Mouse (Mus musculus) forebrain, embryonic 15.5 days (tissue): ENCODE data around the gene Anapc7. TPM values are rescaled to one million over a fixed set of nuclear protein-coding genes. Genes with fewer than 3 reads are reported as not detected.
A peak's percentile ranks its signal among the peaks of the same experiment; 100 is the strongest.

ENCODE experiments used
- ATAC-seq: fragments of 200-750 bp; cut with Nextera tagmentation; replicated peaks from 2 replicates; pipeline ENCODE4 v1.8.0; 2017; ENCODE audit warnings: mild to moderate bottlenecking, moderate TSS enrichment, moderate library complexity
- H3K27ac ChIP-seq: fragments of 300-500 bp; sonication (generic); replicated peaks from 2 replicates; pipeline ENCODE4 v1.5.1; 2015; ENCODE audit warnings: mild to moderate bottlenecking, inconsistent platforms
- H3K27me3 ChIP-seq: fragments of 300-500 bp; sonication (generic); 2 replicates; pipeline ENCODE4 v1.6.1; 2015; ENCODE audit warnings: inconsistent platforms
- H3K36me3 ChIP-seq: fragments of 300-500 bp; sonication (generic); 2 replicates; pipeline ENCODE4 v1.6.1; 2015; ENCODE audit warnings: mild to moderate bottlenecking, inconsistent platforms
- H3K4me1 ChIP-seq: fragments of 300-500 bp; sonication (generic); 2 replicates; pipeline ENCODE4 v1.6.1; 2015; ENCODE audit warnings: inconsistent platforms
- H3K4me2 ChIP-seq: fragments of 300-500 bp; sonication (generic); replicated peaks from 2 replicates; pipeline ENCODE4 v1.6.1; 2015; ENCODE audit warnings: mild to moderate bottlenecking, inconsistent platforms
- H3K4me3 ChIP-seq: fragments of 300-500 bp; sonication (generic); 2 replicates; pipeline ENCODE4 v1.5.1; 2015; ENCODE audit warnings: mild to moderate bottlenecking, inconsistent platforms
- H3K9ac ChIP-seq: fragments of 300-500 bp; sonication (generic); replicated peaks from 2 replicates; pipeline ENCODE4 v1.6.1; 2015; ENCODE audit warnings: mild to moderate bottlenecking, inconsistent platforms
- H3K9me3 ChIP-seq: fragments of 300-500 bp; sonication (generic); 2 replicates; pipeline ENCODE4 v1.6.1; 2016; ENCODE audit warnings: inconsistent platforms
- WGBS: fragments of 180-500 bp; shearing (Covaris S2); methylation state at CpG from one replicate; pipeline ENCODE4 v1.1.7; 2015; ENCODE audit warnings: mixed read lengths; 5-methylcytosine and 5-hydroxymethylcytosine counted together
- polyA plus RNA-seq: library from polyadenylated mRNA; unstranded; fragments of >200 nt; fragmentation: Nextera tagmentation; extraction: Ambion mirVana; gene quantifications from 2 replicates; pipeline ENCODE4 v1.2.1, GENCODE M21; 2015

The Anapc7 gene
- 53.3 and 54.2 TPM in 2 replicates for polyA plus RNA-seq

- Histone ChIP-seq H3K4me2 (peak within 1 kb of the TSS; percentile 86), H3K27me3 (no peaks in the 10 kb centered on the region), H3K9me3 (no peaks in the 10 kb centered on the region), H3K27ac (peak within 1 kb of the TSS; percentile 93), H3K4me3 (peak within 1 kb of the TSS; percentile 83), H3K9ac (peak within 1 kb of the TSS; percentile 82), H3K36me3 (no peaks in the 10 kb centered on the region), H3K4me1 (peaks cover 19% of the 10 kb centered on the region)
- ATAC-seq: peak; percentile 3
- WGBS: 23% methylated on average over 17 of the region's 17 CpGs
These were observed at the start of gene Anapc7 for GRCm38 (mm10) chr5:122421271-122422068. Gene Anapc7 (plus strand): TSS chr5:122421693.

DNA sequence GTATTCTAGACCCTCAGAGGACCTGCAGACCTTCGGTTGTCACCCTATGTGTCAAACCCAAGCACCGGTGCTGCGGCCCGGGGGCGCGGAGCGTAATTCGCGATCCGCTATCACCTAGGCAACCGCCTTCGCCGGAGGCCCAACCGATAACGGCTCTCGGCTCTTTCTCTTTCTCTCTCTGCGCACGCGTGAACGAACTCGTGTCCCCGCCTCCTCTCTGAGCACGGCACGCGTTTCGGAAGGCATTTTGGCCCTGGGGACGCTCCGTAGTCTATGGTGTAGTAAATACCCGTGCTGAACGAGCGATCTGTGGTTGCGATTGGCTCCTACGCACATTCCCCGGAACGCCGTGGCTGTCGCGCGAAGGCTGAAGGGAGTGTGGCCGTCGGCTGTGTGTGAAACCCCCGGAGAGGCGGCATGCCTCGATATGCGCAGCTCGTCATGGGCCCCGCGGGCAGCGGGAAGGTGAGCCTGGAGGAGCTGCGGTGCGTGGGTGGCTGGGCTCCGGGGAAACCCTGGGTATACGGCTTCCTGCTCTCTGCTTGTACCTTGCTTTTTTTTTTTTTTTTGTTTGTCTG lies 49.2 kb upstream of the Anapc7 start, which contains the start of gene Fam216a:
TSS of gene Fam216a (minus strand) at position 173 of the 578 bp plus-strand sequence.
- Histone ChIP-seq H3K4me2 (peak within 1 kb of the TSS; percentile 64), H3K9ac (peak within 1 kb of the TSS; percentile 90), H3K27ac (peak within 1 kb of the TSS; percentile 97), H3K36me3 (peaks cover 26% of the 10 kb centered on the region), H3K27me3 (no peaks in the 10 kb centered on the region), H3K9me3 (no peaks in the 10 kb centered on the region), H3K4me1 (peaks cover 22% of the 10 kb centered on the region), H3K4me3 (peak within 1 kb of the TSS; percentile 84)
- ATAC-seq: peak; percentile 96
- under 1% methylated on average over 53 of the region's 53 CpGs for WGBS

DNA sequence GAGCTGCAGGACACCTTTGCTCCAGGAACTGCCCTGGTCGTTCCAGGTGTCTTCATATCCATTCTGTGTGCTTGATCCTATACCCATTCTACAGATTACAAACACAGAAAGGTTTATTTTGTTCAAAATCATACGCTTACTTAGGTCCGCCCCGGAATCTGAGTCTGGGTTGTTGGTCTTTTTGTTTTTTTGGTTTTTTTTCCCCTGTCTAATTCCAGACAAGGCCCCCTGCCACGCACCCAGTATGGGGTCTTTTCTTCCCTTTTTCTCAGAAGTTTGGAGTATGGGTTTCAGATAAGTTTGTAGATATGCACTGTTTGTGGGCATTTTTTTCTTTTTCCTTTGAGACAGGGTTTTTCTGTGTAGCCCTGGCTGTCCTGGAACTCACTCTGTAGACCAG lies 48.6 kb upstream of the Anapc7 start:
- Histone ChIP-seq H3K9ac (peak overlapping the region; percentile 69), H3K27me3 (no peaks in the 10 kb centered on the region), H3K4me1 (peaks cover 22% of the 10 kb centered on the region), H3K27ac (peak overlapping the region; percentile 97), H3K36me3 (peaks cover 21% of the 10 kb centered on the region), H3K9me3 (no peaks in the 10 kb centered on the region), H3K4me3 (peak overlapping the region; percentile 84), H3K4me2 (peak overlapping the region; percentile 64)
- whole genome bisulfite sequencing: 10% methylated on average over 5 of the region's 5 CpGs
- ATAC-seq: no peak

GRCm38 (mm10) chr5:122377101-122377833 lies 44.2 kb upstream of the Anapc7 start:
- H3K4me2 ChIP-seq: no peak overlapping the region
- H3K27ac ChIP-seq: no peak overlapping the region
- no peak overlapping the region for H3K9ac ChIP-seq
- no peaks in the 10 kb centered on the region for H3K27me3 ChIP-seq
- 89% methylated on average over 4 of the region's 4 CpGs for WGBS
- peaks cover 11% of the 10 kb centered on the region for H3K4me1 ChIP-seq
- H3K9me3 ChIP-seq: no peaks in the 10 kb centered on the region
- no peak overlapping the region for H3K4me3 ChIP-seq
- no peak for ATAC-seq
- H3K36me3 ChIP-seq: peaks cover 31% of the 10 kb centered on the region

- peaks cover 5% of the 10 kb centered on the region for H3K4me1 ChIP-seq
- H3K4me2 ChIP-seq: no peak overlapping the region
- no peak overlapping the region for H3K4me3 ChIP-seq
- H3K36me3 ChIP-seq: peaks cover 37% of the 10 kb centered on the region
- no peak overlapping the region for H3K27ac ChIP-seq
- no peak for ATAC-seq
- no peaks in the 10 kb centered on the region for H3K27me3 ChIP-seq
- H3K9me3 ChIP-seq: no peaks in the 10 kb centered on the region
- H3K9ac ChIP-seq: no peak overlapping the region
- 98% methylated on average over 12 of the region's 12 CpGs for WGBS
These were observed 43.3 kb upstream of the Anapc7 start for GRCm38 (mm10) chr5:122378171-122378570.

GRCm38 (mm10) chr5:122379374-122380155 lies 41.9 kb upstream of the Anapc7 start:
- ATAC-seq: peak; percentile 35; the same call in 1 of the 2 replicates
- no peak overlapping the region for H3K27ac ChIP-seq
- H3K9me3 ChIP-seq: no peaks in the 10 kb centered on the region
- H3K4me2 ChIP-seq: no peak overlapping the region
- H3K4me1 ChIP-seq: no peaks in the 10 kb centered on the region
- no peak overlapping the region for H3K4me3 ChIP-seq
- H3K9ac ChIP-seq: no peak overlapping the region
- H3K27me3 ChIP-seq: no peaks in the 10 kb centered on the region
- WGBS: 52% methylated on average over 11 of the region's 11 CpGs
- H3K36me3 ChIP-seq: peaks cover 35% of the 10 kb centered on the region

DNA sequence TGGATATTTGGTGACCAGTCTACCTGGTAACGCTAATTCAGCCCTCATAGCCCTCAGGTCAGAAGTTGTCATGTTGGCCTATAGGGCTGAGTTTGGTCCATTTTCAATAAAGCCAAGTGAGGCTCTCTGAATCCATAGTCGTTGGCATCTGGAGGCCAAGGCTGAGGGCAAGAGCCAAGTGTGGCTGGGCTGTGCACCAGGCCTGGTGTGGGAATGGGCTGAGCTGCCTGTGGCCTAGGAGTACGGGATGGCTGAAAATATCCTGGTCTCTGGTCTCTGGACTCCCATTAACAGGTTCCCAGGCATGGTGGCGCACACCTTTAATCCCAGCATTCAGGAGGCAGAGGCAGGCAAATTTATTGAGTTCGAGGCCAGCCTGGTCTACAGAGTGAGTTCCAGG lies 31.5 kb upstream of the Anapc7 start:
- no peaks in the 10 kb centered on the region for H3K27me3 ChIP-seq
- no peak overlapping the region for H3K27ac ChIP-seq
- H3K9me3 ChIP-seq: no peaks in the 10 kb centered on the region
- ATAC-seq: no peak
- H3K4me1 ChIP-seq: peaks cover 13% of the 10 kb centered on the region
- no peak overlapping the region for H3K4me3 ChIP-seq
- WGBS: 88% methylated on average over 5 of the region's 5 CpGs
- H3K36me3 ChIP-seq: no peaks in the 10 kb centered on the region
- H3K9ac ChIP-seq: no peak overlapping the region
- no peak overlapping the region for H3K4me2 ChIP-seq

DNA sequence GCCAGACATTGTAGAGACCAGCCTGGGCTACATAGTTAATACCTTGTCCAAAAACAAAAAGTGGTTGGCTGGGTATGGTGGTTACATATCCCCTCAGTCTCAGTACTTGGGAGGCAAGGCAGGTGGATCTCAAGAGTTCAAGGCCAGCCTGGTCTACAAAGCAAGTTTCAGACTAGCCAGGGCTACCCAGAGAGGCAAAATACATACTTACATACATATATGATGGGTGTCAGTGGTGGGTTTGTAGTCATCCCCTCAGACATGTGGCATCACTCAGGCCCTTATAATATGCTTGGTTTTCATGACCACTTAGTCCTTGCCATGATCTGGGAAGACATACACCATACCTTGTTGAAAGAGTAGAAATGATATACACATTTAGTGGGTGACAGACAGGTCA lies 30.8 kb upstream of the Anapc7 start:
- peaks cover 13% of the 10 kb centered on the region for H3K4me1 ChIP-seq
- no peaks in the 10 kb centered on the region for H3K27me3 ChIP-seq
- no peak overlapping the region for H3K27ac ChIP-seq
- no peak overlapping the region for H3K4me2 ChIP-seq
- H3K4me3 ChIP-seq: no peak overlapping the region
- no peaks in the 10 kb centered on the region for H3K9me3 ChIP-seq
- H3K9ac ChIP-seq: no peak overlapping the region
- no peak for ATAC-seq
- no peaks in the 10 kb centered on the region for H3K36me3 ChIP-seq

DNA sequence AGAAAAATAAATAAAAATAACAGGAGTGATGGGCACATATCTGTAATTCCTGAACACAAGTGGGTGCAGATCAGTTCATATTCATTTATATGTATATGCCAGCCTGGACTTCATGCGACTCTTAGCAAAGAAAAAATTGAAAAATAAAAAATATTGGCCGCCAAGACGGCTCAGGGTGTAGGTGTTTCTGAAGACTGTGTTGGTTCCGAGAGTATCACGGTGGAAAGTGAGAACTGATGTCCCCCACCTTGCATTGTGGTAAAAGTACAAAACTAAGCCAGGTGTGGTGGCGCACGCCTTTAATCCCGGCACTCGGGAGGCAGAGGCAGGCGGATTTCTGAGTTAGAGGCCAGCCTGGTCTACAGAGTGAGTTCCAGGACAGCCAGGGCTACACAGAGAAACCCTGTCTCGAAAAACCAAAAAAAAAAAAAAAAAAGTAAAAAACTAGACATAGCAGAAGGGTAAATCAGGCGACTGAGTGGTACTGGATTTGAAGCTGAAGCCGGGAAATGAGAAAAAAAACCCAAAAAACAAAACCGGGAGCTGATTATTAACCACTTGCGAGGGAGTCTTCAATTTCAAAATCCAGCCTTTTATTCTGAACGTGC lies 30.2 kb upstream of the Anapc7 start:
- peak overlapping the region; percentile 78 for H3K4me2 ChIP-seq
- 53% methylated on average over 16 of the region's 16 CpGs for WGBS
- peaks cover 13% of the 10 kb centered on the region for H3K4me1 ChIP-seq
- peak overlapping the region; percentile 60 for H3K27ac ChIP-seq
- no peaks in the 10 kb centered on the region for H3K36me3 ChIP-seq
- peak overlapping the region; percentile 60 for H3K4me3 ChIP-seq
- ATAC-seq: peak; percentile 57; the same call in 1 of the 2 replicates
- H3K9me3 ChIP-seq: no peaks in the 10 kb centered on the region
- H3K27me3 ChIP-seq: no peaks in the 10 kb centered on the region
- H3K9ac ChIP-seq: no peak overlapping the region

- Histone ChIP-seq H3K27ac (peak within 1 kb of the TSS; percentile 60), H3K9me3 (no peaks in the 10 kb centered on the region), H3K4me1 (peaks cover 13% of the 10 kb centered on the region), H3K9ac (peak within 1 kb of the TSS; percentile 69), H3K4me2 (peak within 1 kb of the TSS; percentile 78), H3K36me3 (peaks cover 4% of the 10 kb centered on the region), H3K27me3 (no peaks in the 10 kb centered on the region), H3K4me3 (peak within 1 kb of the TSS; percentile 60)
- WGBS: under 1% methylated on average over 39 of the region's 39 CpGs
- peak; percentile 91 for ATAC-seq
These were observed 29.7 kb upstream of the Anapc7 start, which contains the start of gene Arpc3 for GRCm38 (mm10) chr5:122391786-122392180. Gene Arpc3 (plus strand): TSS chr5:122391878.
